Mouse (Mus musculus) heart, postnatal 0 days (tissue): ENCODE data around the gene Olfr328.

Experiments
- CTCF ChIP-seq: IDR thresholded peaks from 2 replicates; pipeline ENCODE4 v1.5.1; 2016; ENCODE audit warnings: antibody characterized with exemption, control low read depth, low read depth
- EP300 ChIP-seq: IDR thresholded peaks from 2 replicates; pipeline ENCODE4 v1.6.1; 2016; ENCODE audit warnings: antibody characterized with exemption, low read depth

GRCm38 (mm10) chr11:58578636-58579035 lies 23.2 kb upstream of the Olfr328 start:
- TF ChIP-seq CTCF: no peak
- TF ChIP-seq EP300: no peak
